Mouse (Mus musculus) ES-Bruce4 (cell line): Measurements from ENCODE around the gene 9330182O14Rik. TPM values are rescaled to one million over a fixed set of nuclear protein-coding genes. Genes with fewer than 3 reads are reported as not detected.

Experiments
- H3K27ac ChIP-seq: 2 replicates; pipeline ENCODE4 v1.5.1; 2012; ENCODE audit warnings: low read length, inconsistent platforms; ENCODE audit not compliant: insufficient read depth
- H3K27me3 ChIP-seq: 2 replicates; pipeline ENCODE4 v1.6.1; 2012; ENCODE audit warnings: mild to moderate bottlenecking, low read length, inconsistent platforms; ENCODE audit not compliant: control insufficient read depth, poor library complexity, insufficient read depth, severe bottlenecking
- H3K36me3 ChIP-seq: 2 replicates; pipeline ENCODE4 v1.6.1; 2012; ENCODE audit warnings: inconsistent platforms, mild to moderate bottlenecking, low read length, moderate library complexity; ENCODE audit not compliant: control insufficient read depth, poor library complexity, insufficient read depth, severe bottlenecking
- H3K4me1 ChIP-seq: one replicate; pipeline ENCODE4 v1.8.1; 2011; ENCODE audit warnings: low read length; ENCODE audit not compliant: control insufficient read depth, insufficient read depth
- H3K4me3 ChIP-seq: 2 replicates; pipeline ENCODE4 v1.5.1; 2011; ENCODE audit warnings: low read depth, mild to moderate bottlenecking, low read length
- H3K9ac ChIP-seq: 2 replicates; pipeline ENCODE4 v1.6.1; 2012; ENCODE audit warnings: low read depth, mild to moderate bottlenecking, inconsistent platforms; ENCODE audit not compliant: poor library complexity, severe bottlenecking
- H3K9me3 ChIP-seq: replicated peaks from 2 replicates; pipeline ENCODE4 v1.6.1; 2012; ENCODE audit warnings: mild to moderate bottlenecking, low read length, inconsistent platforms; ENCODE audit not compliant: control insufficient read depth, poor library complexity, insufficient read depth, severe bottlenecking
- CTCF ChIP-seq: IDR thresholded peaks from one replicate; pipeline ENCODE4 v1.8.1; 2011; ENCODE audit warnings: low read depth, low read length
- EP300 ChIP-seq: IDR thresholded peaks from 2 replicates; pipeline ENCODE4 v1.6.1; 2011; ENCODE audit warnings: low read depth, low read length; ENCODE audit not compliant: insufficient read depth
- POLR2A ChIP-seq: IDR thresholded peaks from one replicate; pipeline ENCODE4 v1.8.1; 2011; ENCODE audit warnings: low read length; ENCODE audit not compliant: insufficient read depth
- polyA plus RNA-seq: library from polyadenylated mRNA; stranded (reverse); fragments of >200 nt; gene quantifications from 2 replicates; pipeline ENCODE4 v1.2.4, GENCODE M21; 2011; ENCODE audit warnings: low read depth; ENCODE audit not compliant: missing spikeins, insufficient read depth, insufficient read length

The 9330182O14Rik gene
- polyA plus RNA-seq, 1 experiment = not detected

DNA sequence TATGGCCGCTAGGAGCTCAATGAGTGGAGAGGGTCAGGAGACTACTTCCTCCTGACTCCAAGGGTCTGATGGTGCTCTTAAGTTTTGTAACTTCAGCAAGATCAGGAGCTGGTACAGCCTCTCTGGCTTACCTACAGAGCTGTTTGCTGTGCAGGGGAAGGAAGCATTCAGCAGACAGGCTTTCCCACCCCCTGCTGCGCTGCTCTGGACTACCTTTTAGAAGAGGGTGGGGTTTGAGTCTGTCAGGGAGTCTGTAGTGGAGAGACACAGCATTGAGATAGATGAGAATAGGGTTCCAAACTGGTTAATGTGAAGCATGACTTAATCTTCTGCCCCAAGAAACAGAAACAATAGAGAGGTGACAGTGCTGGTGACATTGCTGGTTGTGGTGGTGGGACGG is 17.8 kb upstream of the 9330182O14Rik start:
- no peaks in the 10 kb centered on the region for H3K9me3 ChIP-seq
- no peak overlapping the region for H3K4me3 ChIP-seq
- TF ChIP-seq POLR2A (no peak), CTCF (no peak), EP300 (no peak)
- no peaks in the 10 kb centered on the region for H3K36me3 ChIP-seq
- H3K27me3 ChIP-seq = no peaks in the 10 kb centered on the region
- no peak overlapping the region for H3K27ac ChIP-seq
- H3K9ac ChIP-seq = no peak overlapping the region
- no peaks in the 10 kb centered on the region for H3K4me1 ChIP-seq

DNA sequence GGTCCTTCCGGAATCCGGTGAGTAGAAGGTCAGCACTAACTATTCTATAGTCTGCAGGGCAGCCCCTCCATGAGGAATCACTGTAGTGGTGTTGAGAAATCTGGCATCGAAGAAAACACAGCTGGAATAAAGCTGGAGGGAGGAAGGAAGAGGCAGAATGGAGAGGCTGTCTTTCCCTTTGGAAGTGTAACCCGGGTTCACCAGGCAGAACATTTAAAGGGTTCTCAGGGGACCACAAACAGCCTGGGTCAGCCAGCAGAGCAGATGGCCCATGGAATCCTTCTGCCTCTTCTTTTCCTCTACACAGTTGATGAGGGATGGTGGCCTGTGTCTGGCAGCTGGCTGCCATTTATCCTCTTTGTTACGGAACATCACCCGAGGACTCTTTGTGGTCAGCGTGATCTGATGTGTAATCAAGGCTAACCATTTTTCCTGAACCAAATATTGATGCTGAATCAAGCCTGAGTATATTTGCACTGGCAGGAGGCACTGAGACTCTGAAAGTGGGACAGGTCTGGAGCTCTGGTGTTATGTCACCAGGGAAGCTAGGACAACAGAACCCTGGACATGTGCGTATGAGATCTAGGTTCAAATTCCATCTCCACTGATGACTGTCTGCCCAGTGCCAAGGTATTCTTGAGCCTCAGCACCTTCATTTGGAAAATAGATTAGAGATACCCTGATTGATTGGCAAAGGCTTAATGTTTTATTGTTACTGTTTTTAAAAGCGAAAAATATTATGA is 9.8 kb upstream of the 9330182O14Rik start:
- H3K27me3 ChIP-seq = no peaks in the 10 kb centered on the region
- H3K4me3 ChIP-seq = no peak overlapping the region
- H3K36me3 ChIP-seq = no peaks in the 10 kb centered on the region
- H3K4me1 ChIP-seq = no peaks in the 10 kb centered on the region
- no peak overlapping the region for H3K9ac ChIP-seq
- no peaks in the 10 kb centered on the region for H3K9me3 ChIP-seq
- TF ChIP-seq CTCF (no peak), EP300 (no peak)
- no peak overlapping the region for H3K27ac ChIP-seq

DNA sequence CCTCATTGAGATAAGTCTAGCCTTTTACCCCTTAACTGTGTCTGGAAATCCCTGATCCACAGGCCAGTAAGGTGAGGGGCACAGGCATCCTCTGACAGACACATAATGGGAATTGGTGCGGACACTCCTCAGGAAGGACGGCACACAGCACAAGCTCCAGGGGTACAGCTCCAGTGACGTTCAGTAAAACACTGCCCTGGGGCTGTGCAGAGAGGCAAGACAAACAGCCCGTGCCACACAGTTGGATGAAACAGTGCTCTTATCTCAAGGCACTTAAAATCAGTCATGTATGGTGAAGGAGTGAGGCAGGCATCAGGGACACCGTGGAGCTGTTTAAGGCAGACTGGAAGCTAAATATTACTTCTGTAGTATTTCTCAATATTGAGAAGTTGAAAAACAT is 4.7 kb upstream of the 9330182O14Rik start:
- Histone ChIP-seq H3K9ac (no peak overlapping the region), H3K27me3 (no peaks in the 10 kb centered on the region), H3K27ac (no peak overlapping the region)

DNA sequence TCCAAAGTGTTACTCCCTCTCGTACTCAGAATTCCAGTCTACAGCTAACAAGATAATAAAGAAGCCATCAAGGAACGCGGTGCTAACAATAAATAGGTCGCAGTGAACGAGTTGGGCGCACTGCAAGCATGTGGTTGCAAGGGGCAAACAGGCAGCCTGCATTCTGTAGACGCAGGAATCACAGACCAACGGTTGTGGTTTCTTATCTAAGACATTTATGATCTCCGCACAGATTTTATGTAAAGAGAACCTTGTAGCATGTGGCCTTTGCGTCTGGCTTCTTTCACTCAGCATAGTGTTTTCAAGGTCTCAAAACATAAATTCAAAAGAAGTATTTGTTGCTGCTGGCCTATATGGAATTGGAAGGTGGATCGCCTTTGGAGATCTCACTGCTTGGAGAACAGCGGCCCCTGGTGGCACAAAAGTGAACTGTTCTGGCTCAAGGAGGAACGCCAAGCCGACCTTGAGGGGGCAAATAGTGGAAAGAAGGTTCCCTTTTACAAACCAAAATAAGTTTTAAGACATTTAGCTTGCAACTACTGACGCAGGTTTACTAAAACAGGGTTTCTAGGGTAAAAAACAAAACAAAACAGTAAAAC is 3.2 kb upstream of the 9330182O14Rik start:
- Histone ChIP-seq H3K9me3 (no peaks in the 10 kb centered on the region), H3K4me3 (no peak overlapping the region), H3K27me3 (no peaks in the 10 kb centered on the region), H3K36me3 (no peaks in the 10 kb centered on the region), H3K4me1 (no peaks in the 10 kb centered on the region), H3K27ac (no peak overlapping the region), H3K9ac (no peak overlapping the region)
- TF ChIP-seq CTCF (peak; percentile 82), EP300 (no peak), POLR2A (no peak)

More for the DNA sequence above, 4.7 kb upstream of the 9330182O14Rik start:
- Histone ChIP-seq H3K9me3 (no peaks in the 10 kb centered on the region), H3K4me3 (no peak overlapping the region), H3K4me1 (no peaks in the 10 kb centered on the region), H3K36me3 (no peaks in the 10 kb centered on the region)
- TF ChIP-seq EP300 (no peak), POLR2A (no peak), CTCF (no peak)

DNA sequence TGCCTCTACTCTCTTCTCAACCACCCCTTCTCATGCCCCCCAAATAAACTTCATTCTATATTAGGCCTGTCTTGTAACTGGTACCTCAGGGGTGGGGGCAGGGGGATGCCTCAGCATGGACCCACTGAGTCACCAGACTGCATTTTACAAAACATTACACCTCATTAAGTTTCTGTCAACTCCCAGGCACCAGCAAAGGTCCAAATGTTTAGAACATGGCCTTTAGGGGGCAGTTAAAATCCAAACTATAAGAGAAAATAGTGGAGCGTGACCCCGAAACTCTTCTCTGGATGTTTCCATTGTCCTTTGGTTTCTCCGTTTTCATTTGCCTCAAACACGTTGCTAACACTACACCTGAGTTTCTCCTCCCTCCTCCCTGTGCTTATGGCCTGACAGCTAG is 1.8 kb upstream of the 9330182O14Rik start:
- H3K4me3 ChIP-seq = no peak overlapping the region
- no peak overlapping the region for H3K9ac ChIP-seq
- no peaks in the 10 kb centered on the region for H3K4me1 ChIP-seq
- no peaks in the 10 kb centered on the region for H3K27me3 ChIP-seq
- TF ChIP-seq CTCF (no peak), POLR2A (no peak), EP300 (no peak)
- no peak overlapping the region for H3K27ac ChIP-seq
- no peaks in the 10 kb centered on the region for H3K9me3 ChIP-seq
- no peaks in the 10 kb centered on the region for H3K36me3 ChIP-seq

DNA sequence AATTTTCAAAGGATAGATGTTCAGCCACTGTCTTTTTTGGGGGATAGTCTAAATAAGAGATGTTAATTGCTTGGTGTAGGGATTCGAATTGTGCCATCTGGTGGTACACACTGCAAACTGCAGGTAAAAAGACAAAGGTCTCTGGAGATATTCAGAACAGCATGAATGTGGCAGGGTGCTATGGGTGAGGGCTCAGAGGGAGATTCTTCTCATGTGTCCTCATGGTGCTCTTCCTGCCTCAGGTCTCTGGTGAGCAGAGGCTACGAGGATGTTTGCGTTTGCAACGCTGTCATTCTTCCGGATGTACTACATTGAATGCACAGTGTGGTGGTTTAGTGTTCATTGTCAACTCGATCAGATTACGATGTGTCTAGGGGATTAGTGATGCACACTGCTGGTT is 10.1 kb downstream of the 9330182O14Rik start:
- no peak for TF ChIP-seq POLR2A
- TF ChIP-seq CTCF = peak; percentile 6
- H3K27ac ChIP-seq = no peak overlapping the region
- H3K27me3 ChIP-seq = peaks cover 2% of the 10 kb centered on the region; the same call in 1 of the 2 replicates
- no peaks in the 10 kb centered on the region for H3K36me3 ChIP-seq
- no peak overlapping the region for H3K9ac ChIP-seq
- no peaks in the 10 kb centered on the region for H3K4me1 ChIP-seq
- no peak overlapping the region for H3K4me3 ChIP-seq
- H3K9me3 ChIP-seq = no peaks in the 10 kb centered on the region
